Mouse (Mus musculus) midbrain, embryonic 16.5 days (tissue): ENCODE results near the gene Cdk15. TPM values are rescaled to one million over a fixed set of nuclear protein-coding genes. Genes with fewer than 3 reads are reported as not detected.

Experiments
- ATAC-seq: fragments of 200-750 bp; cut with Nextera tagmentation; 2 replicates; pipeline ENCODE4 v1.8.0; 2017; ENCODE audit warnings: moderate TSS enrichment
- H3K27ac ChIP-seq: fragments of 300-500 bp; sonication (generic); 2 replicates; pipeline ENCODE4 v1.5.1; 2014; ENCODE audit warnings: mild to moderate bottlenecking, low read length, mixed read lengths
- H3K27me3 ChIP-seq: fragments of 300-500 bp; sonication (generic); 2 replicates; pipeline ENCODE4 v1.6.1; 2014; ENCODE audit warnings: low read depth, low read length, mixed read lengths; ENCODE audit not compliant: control insufficient read depth, insufficient read depth
- H3K36me3 ChIP-seq: fragments of 300-500 bp; sonication (generic); 2 replicates; pipeline ENCODE4 v1.6.1; 2014; ENCODE audit warnings: mild to moderate bottlenecking, low read length, moderate library complexity, mixed read lengths; ENCODE audit not compliant: control insufficient read depth, insufficient read depth
- H3K4me1 ChIP-seq: fragments of 300-500 bp; sonication (generic); 2 replicates; pipeline ENCODE4 v1.6.1; 2014; ENCODE audit warnings: mild to moderate bottlenecking, low read length, mixed read lengths; ENCODE audit not compliant: control insufficient read depth, insufficient read depth
- H3K4me2 ChIP-seq: fragments of 300-500 bp; sonication (generic); 2 replicates; pipeline ENCODE4 v1.6.1; 2014; ENCODE audit warnings: mild to moderate bottlenecking, low read length, mixed read lengths
- H3K4me3 ChIP-seq: fragments of 300-500 bp; sonication (generic); 2 replicates; pipeline ENCODE4 v1.5.1; 2014; ENCODE audit warnings: low read depth, mild to moderate bottlenecking, low read length, moderate library complexity, mixed read lengths
- H3K9ac ChIP-seq: fragments of 300-500 bp; sonication (generic); 2 replicates; pipeline ENCODE4 v1.6.1; 2014; ENCODE audit warnings: low read depth, low read length, mixed read lengths
- H3K9me3 ChIP-seq: fragments of 300-500 bp; sonication (generic); replicated peaks from 2 replicates; pipeline ENCODE4 v1.6.1; 2014; ENCODE audit warnings: mild to moderate bottlenecking, low read length, mixed read lengths; ENCODE audit not compliant: control insufficient read depth, poor library complexity, severe bottlenecking
- WGBS: fragments of 180-500 bp; shearing (Covaris S2); extraction: QIAGEN DNeasy Blood & Tissue Kit; methylation state at CpG from one replicate; pipeline ENCODE4 v1.1.7; 2014; 5-methylcytosine and 5-hydroxymethylcytosine counted together
- polyA plus RNA-seq: library from polyadenylated mRNA; unstranded; fragments of >200 nt; fragmentation: Nextera tagmentation; extraction: Ambion mirVana; gene quantifications from 2 replicates; pipeline ENCODE4 v1.2.1, GENCODE M21; 2015

Gene Cdk15
- polyA plus RNA-seq, 1 experiment from 2014 or later: 2.2 TPM

GRCm38 (mm10) chr1:59387542-59388314 is 131.0 kb downstream of the Cdk15 start:
- Histone ChIP-seq H3K36me3 (no peaks in the 10 kb centered on the region), H3K4me3 (no peak overlapping the region), H3K9ac (no peak overlapping the region), H3K27me3 (no peaks in the 10 kb centered on the region), H3K4me2 (no peak overlapping the region), H3K4me1 (no peaks in the 10 kb centered on the region), H3K9me3 (no peaks in the 10 kb centered on the region), H3K27ac (0 out of 2 replicates have a peak overlapping the region, but pooled peaks have one; percentile 14)
- WGBS: 37% methylated on average over 3 of the region's 3 CpGs
- no peak for ATAC-seq

- Histone ChIP-seq H3K36me3 (no peaks in the 10 kb centered on the region), H3K27ac (no peak overlapping the region), H3K9me3 (no peaks in the 10 kb centered on the region), H3K4me1 (no peaks in the 10 kb centered on the region), H3K9ac (no peak overlapping the region), H3K4me2 (no peak overlapping the region), H3K4me3 (no peak overlapping the region), H3K27me3 (no peaks in the 10 kb centered on the region)
- 95% methylated on average over 6 of the region's 6 CpGs for WGBS
- ATAC-seq: no peak
Observed at GRCm38 (mm10) chr1:59389181-59389580, 132.5 kb downstream of the Cdk15 start.

GRCm38 (mm10) chr1:59391736-59392135 is 135.0 kb downstream of the Cdk15 start:
- Histone ChIP-seq H3K27me3 (no peaks in the 10 kb centered on the region), H3K36me3 (no peaks in the 10 kb centered on the region), H3K9ac (no peak overlapping the region), H3K4me3 (no peak overlapping the region), H3K27ac (no peak overlapping the region), H3K4me1 (no peaks in the 10 kb centered on the region), H3K9me3 (no peaks in the 10 kb centered on the region), H3K4me2 (no peak overlapping the region)
- WGBS: 44% methylated on average over 3 of the region's 3 CpGs
- no peak for ATAC-seq

GRCm38 (mm10) chr1:59394072-59394471 is 137.4 kb downstream of the Cdk15 start:
- H3K9me3 ChIP-seq: no peaks in the 10 kb centered on the region
- no peak overlapping the region for H3K4me3 ChIP-seq
- no peaks in the 10 kb centered on the region for H3K4me1 ChIP-seq
- no peak overlapping the region for H3K9ac ChIP-seq
- WGBS: 72% methylated on average over 4 of the region's 4 CpGs
- no peaks in the 10 kb centered on the region for H3K36me3 ChIP-seq
- no peaks in the 10 kb centered on the region for H3K27me3 ChIP-seq
- H3K4me2 ChIP-seq: no peak overlapping the region
- ATAC-seq: no peak
- H3K27ac ChIP-seq: no peak overlapping the region

GRCm38 (mm10) chr1:59394616-59395015 is 137.9 kb downstream of the Cdk15 start:
- H3K9ac ChIP-seq: no peak overlapping the region
- H3K9me3 ChIP-seq: no peaks in the 10 kb centered on the region
- H3K4me1 ChIP-seq: no peaks in the 10 kb centered on the region
- no peaks in the 10 kb centered on the region for H3K27me3 ChIP-seq
- no peak overlapping the region for H3K4me2 ChIP-seq
- H3K36me3 ChIP-seq: no peaks in the 10 kb centered on the region
- H3K27ac ChIP-seq: no peak overlapping the region
- no peak overlapping the region for H3K4me3 ChIP-seq
- WGBS: 17% methylated on average over 6 of the region's 6 CpGs
- peak; percentile 6; the same call in 1 of the 2 replicates for ATAC-seq

GRCm38 (mm10) chr1:59395992-59396391 is 139.3 kb downstream of the Cdk15 start:
- Histone ChIP-seq H3K9me3 (no peaks in the 10 kb centered on the region), H3K4me3 (no peak overlapping the region), H3K27ac (no peak overlapping the region), H3K36me3 (no peaks in the 10 kb centered on the region), H3K27me3 (no peaks in the 10 kb centered on the region), H3K4me1 (no peaks in the 10 kb centered on the region), H3K9ac (no peak overlapping the region), H3K4me2 (no peak overlapping the region)
- ATAC-seq: no peak
- WGBS: 19% methylated on average over 2 of the region's 2 CpGs

GRCm38 (mm10) chr1:59399554-59400325 is 143.0 kb downstream of the Cdk15 start:
- H3K27ac ChIP-seq: no peak overlapping the region
- H3K27me3 ChIP-seq: no peaks in the 10 kb centered on the region
- no peaks in the 10 kb centered on the region for H3K4me1 ChIP-seq
- no peak overlapping the region for H3K4me3 ChIP-seq
- no peaks in the 10 kb centered on the region for H3K36me3 ChIP-seq
- H3K4me2 ChIP-seq: no peak overlapping the region
- H3K9ac ChIP-seq: no peak overlapping the region
- ATAC-seq: no peak
- WGBS: 55% methylated on average over 2 of the region's 2 CpGs
- H3K9me3 ChIP-seq: no peaks in the 10 kb centered on the region

GRCm38 (mm10) chr1:59401253-59401652 is 144.5 kb downstream of the Cdk15 start:
- H3K4me1 ChIP-seq: no peaks in the 10 kb centered on the region
- no peaks in the 10 kb centered on the region for H3K27me3 ChIP-seq
- WGBS: 84% methylated on average over 4 of the region's 4 CpGs

More at GRCm38 (mm10) chr1:59401253-59401652, 144.5 kb downstream of the Cdk15 start:
- H3K4me3 ChIP-seq: no peak overlapping the region
- H3K27ac ChIP-seq: no peak overlapping the region
- no peak overlapping the region for H3K4me2 ChIP-seq
- no peak overlapping the region for H3K9ac ChIP-seq
- H3K36me3 ChIP-seq: no peaks in the 10 kb centered on the region
- H3K9me3 ChIP-seq: no peaks in the 10 kb centered on the region
- ATAC-seq: no peak
